Mouse (Mus musculus) embryonic facial prominence, embryonic 11.5 days (tissue): ENCODE results near the gene Ift46. TPM values are rescaled to one million over a fixed set of nuclear protein-coding genes. Genes with fewer than 3 reads are reported as not detected.
A peak's percentile ranks its signal among the peaks of the same experiment; 100 is the strongest.

Experiments
- ATAC-seq: fragments of 200-750 bp; cut with Nextera tagmentation; replicated peaks from 2 replicates; pipeline ENCODE4 v1.8.0; 2017; ENCODE audit warnings: low read depth; ENCODE audit not compliant: insufficient number of reproducible peaks, low FRiP score, low TSS enrichment
- DNase-seq: peaks from one replicate; pipeline ENCODE4 v3.0.0-alpha.2; 2015; ENCODE audit warnings: low spot score
- H3K27ac ChIP-seq: fragments of 300-500 bp; sonication (generic); replicated peaks from 2 replicates; pipeline ENCODE4 v1.5.1; 2014; ENCODE audit warnings: mild to moderate bottlenecking, low read depth, low read length, control low read depth
- H3K27me3 ChIP-seq: fragments of 300-500 bp; sonication (generic); 2 replicates; pipeline ENCODE4 v1.6.1; 2014; ENCODE audit warnings: mild to moderate bottlenecking, low read length, moderate library complexity, mixed read lengths; ENCODE audit not compliant: control insufficient read depth, insufficient read depth
- H3K36me3 ChIP-seq: fragments of 300-500 bp; sonication (generic); replicated peaks from 2 replicates; pipeline ENCODE4 v1.6.1; 2014; ENCODE audit warnings: low read depth, mild to moderate bottlenecking, low read length, moderate library complexity, mixed read lengths; ENCODE audit not compliant: control insufficient read depth, insufficient read depth
- H3K4me1 ChIP-seq: fragments of 300-500 bp; sonication (generic); 2 replicates; pipeline ENCODE4 v1.6.1; 2014; ENCODE audit warnings: low read length, mixed read lengths; ENCODE audit not compliant: control insufficient read depth, insufficient read depth
- H3K4me2 ChIP-seq: fragments of 300-500 bp; sonication (generic); 2 replicates; pipeline ENCODE4 v1.6.1; 2014; ENCODE audit warnings: low read depth, mild to moderate bottlenecking, control low read depth, low read length, moderate library complexity
- H3K4me3 ChIP-seq: fragments of 300-500 bp; sonication (generic); 2 replicates; pipeline ENCODE4 v1.5.1; 2014; ENCODE audit warnings: low read depth, low read length, control low read depth
- H3K9ac ChIP-seq: fragments of 300-500 bp; sonication (generic); replicated peaks from 2 replicates; pipeline ENCODE4 v1.6.1; 2014; ENCODE audit warnings: mild to moderate bottlenecking, control low read depth, low read length
- H3K9me3 ChIP-seq: fragments of 300-500 bp; sonication (generic); replicated peaks from 2 replicates; pipeline ENCODE4 v1.6.1; 2016; ENCODE audit warnings: mild to moderate bottlenecking, low read length, inconsistent platforms, mixed read lengths; ENCODE audit not compliant: control insufficient read depth
- WGBS: fragments of 180-500 bp; shearing (Covaris S2); extraction: QIAGEN DNeasy Blood & Tissue Kit; methylation state at CpG from one replicate; pipeline ENCODE4 v1.1.7; 2014; 5-methylcytosine and 5-hydroxymethylcytosine counted together
- polyA plus RNA-seq: library from polyadenylated mRNA; unstranded; fragments of >200 nt; fragmentation: Nextera tagmentation; extraction: Ambion mirVana; gene quantifications from 2 replicates; pipeline ENCODE4 v1.2.1, GENCODE M21; 2014

The Ift46 gene
- polyA plus RNA-seq, 1 experiment from 2014 or later: 142 TPM

GRCm38 (mm10) chr9:44723008-44723407, 44.7 kb upstream of the Ift46 start:
- Histone ChIP-seq H3K4me1 (peaks cover 14% of the 10 kb centered on the region), H3K9me3 (no peaks in the 10 kb centered on the region), H3K9ac (peak overlapping the region; percentile 34), H3K4me2 (no peak overlapping the region), H3K4me3 (no peak overlapping the region), H3K27ac (peak overlapping the region; percentile 52; the same call in 1 of the 2 replicates), H3K27me3 (no peaks in the 10 kb centered on the region), H3K36me3 (no peaks in the 10 kb centered on the region; the same call in 1 of the 2 replicates)
- no peak for DNase-seq
- ATAC-seq: no peak
- 37% methylated on average over 7 of the region's 7 CpGs for WGBS

- H3K27me3 ChIP-seq: no peaks in the 10 kb centered on the region
- no peaks in the 10 kb centered on the region for H3K9me3 ChIP-seq
- DNase-seq (no peak), ATAC-seq (no peak)
- H3K4me1 ChIP-seq: peaks cover 14% of the 10 kb centered on the region
- H3K4me3 ChIP-seq: no peak overlapping the region
- peak overlapping the region; percentile 34 for H3K9ac ChIP-seq
- H3K36me3 ChIP-seq: no peaks in the 10 kb centered on the region
- H3K4me2 ChIP-seq: no peak overlapping the region
- WGBS: 78% methylated on average over 11 of the region's 11 CpGs
- peak overlapping the region; percentile 52; the same call in 1 of the 2 replicates for H3K27ac ChIP-seq
Observed at GRCm38 (mm10) chr9:44723521-44724041, 44.1 kb upstream of the Ift46 start.

DNA sequence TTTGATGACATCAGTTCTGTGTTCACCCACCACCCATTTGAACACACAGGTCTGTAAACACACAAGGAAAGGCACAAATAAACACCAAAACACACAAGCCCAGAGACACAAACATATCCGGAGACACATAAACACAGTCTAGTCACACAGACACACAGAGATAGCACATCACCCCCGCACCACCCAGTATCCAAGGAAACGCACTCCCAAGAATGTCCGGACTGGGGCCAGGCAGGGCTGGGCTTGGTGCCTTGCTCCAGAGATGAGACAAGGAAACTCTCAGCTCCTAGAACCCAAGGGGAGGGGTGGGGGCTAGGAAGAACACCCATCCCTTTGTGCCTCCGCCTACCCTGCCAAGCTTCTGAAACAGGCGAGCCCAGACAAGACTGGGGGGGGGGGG, 43.5 kb upstream of the Ift46 start:
- H3K27me3 ChIP-seq: no peaks in the 10 kb centered on the region
- H3K4me2 ChIP-seq: no peak overlapping the region
- no peak overlapping the region for H3K27ac ChIP-seq
- DNase-seq (peak; percentile 8), ATAC-seq (no peak)
- peaks cover 14% of the 10 kb centered on the region for H3K4me1 ChIP-seq
- H3K4me3 ChIP-seq: no peak overlapping the region
- no peak overlapping the region for H3K9ac ChIP-seq
- no peaks in the 10 kb centered on the region for H3K9me3 ChIP-seq
- no peaks in the 10 kb centered on the region for H3K36me3 ChIP-seq
- WGBS: 49% methylated on average over 6 of the region's 6 CpGs

- Histone ChIP-seq H3K4me2 (no peak overlapping the region), H3K27ac (no peak overlapping the region), H3K4me3 (no peak overlapping the region), H3K36me3 (no peaks in the 10 kb centered on the region), H3K4me1 (peaks cover 14% of the 10 kb centered on the region), H3K9ac (no peak overlapping the region), H3K9me3 (no peaks in the 10 kb centered on the region), H3K27me3 (no peaks in the 10 kb centered on the region)
- DNase-seq (no peak), ATAC-seq (no peak)
- WGBS: 31% methylated on average over 2 of the region's 2 CpGs
Observed at GRCm38 (mm10) chr9:44724665-44725064, 43.0 kb upstream of the Ift46 start.

- Histone ChIP-seq H3K4me2 (no peak overlapping the region), H3K9ac (peak overlapping the region; percentile 33; the same call in 1 of the 2 replicates), H3K27me3 (no peaks in the 10 kb centered on the region), H3K4me1 (peaks cover 7% of the 10 kb centered on the region), H3K9me3 (no peaks in the 10 kb centered on the region), H3K4me3 (no peak overlapping the region), H3K27ac (no peak overlapping the region), H3K36me3 (no peaks in the 10 kb centered on the region)
- DNase-seq (peak; percentile 17), ATAC-seq (no peak)
- WGBS: 30% methylated on average over 10 of the region's 10 CpGs
Observed at GRCm38 (mm10) chr9:44726431-44727146, 41.1 kb upstream of the Ift46 start.

DNA sequence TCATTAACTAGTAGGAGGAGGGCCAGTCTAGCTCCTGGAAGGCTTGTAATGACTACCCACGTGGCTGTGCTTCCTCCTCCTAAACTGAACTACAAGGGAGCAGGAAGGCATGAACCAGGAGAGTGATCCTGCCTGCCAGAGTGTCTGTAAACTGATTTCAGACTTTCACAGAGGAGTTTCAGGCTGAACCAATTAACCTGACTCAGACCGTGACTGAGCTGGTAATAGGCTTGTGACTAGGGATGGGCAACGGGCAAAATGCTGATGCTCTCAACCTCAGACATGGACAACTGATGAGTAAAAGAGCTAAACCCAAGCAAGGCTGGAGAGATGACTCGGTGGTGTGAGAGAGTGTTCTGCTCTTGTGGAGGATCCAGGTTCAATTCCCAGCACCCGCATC, 40.3 kb upstream of the Ift46 start:
- DNase-seq: no peak
- Histone ChIP-seq H3K4me3 (no peak overlapping the region), H3K27me3 (no peaks in the 10 kb centered on the region), H3K27ac (no peak overlapping the region), H3K4me2 (no peak overlapping the region), H3K36me3 (no peaks in the 10 kb centered on the region), H3K4me1 (peaks cover 7% of the 10 kb centered on the region), H3K9ac (no peak overlapping the region), H3K9me3 (no peaks in the 10 kb centered on the region)
- no peak for ATAC-seq
- 47% methylated on average over 5 of the region's 5 CpGs for WGBS

GRCm38 (mm10) chr9:44732130-44732549, 35.6 kb upstream of the Ift46 start:
- Histone ChIP-seq H3K27ac (no peak overlapping the region), H3K9me3 (no peaks in the 10 kb centered on the region), H3K27me3 (no peaks in the 10 kb centered on the region), H3K4me1 (peaks cover 2% of the 10 kb centered on the region; the same call in 1 of the 2 replicates), H3K9ac (no peak overlapping the region), H3K4me2 (no peak overlapping the region), H3K36me3 (no peaks in the 10 kb centered on the region), H3K4me3 (no peak overlapping the region)
- WGBS: 70% methylated on average over 5 of the region's 5 CpGs
- DNase-seq (no peak), ATAC-seq (no peak)

DNA sequence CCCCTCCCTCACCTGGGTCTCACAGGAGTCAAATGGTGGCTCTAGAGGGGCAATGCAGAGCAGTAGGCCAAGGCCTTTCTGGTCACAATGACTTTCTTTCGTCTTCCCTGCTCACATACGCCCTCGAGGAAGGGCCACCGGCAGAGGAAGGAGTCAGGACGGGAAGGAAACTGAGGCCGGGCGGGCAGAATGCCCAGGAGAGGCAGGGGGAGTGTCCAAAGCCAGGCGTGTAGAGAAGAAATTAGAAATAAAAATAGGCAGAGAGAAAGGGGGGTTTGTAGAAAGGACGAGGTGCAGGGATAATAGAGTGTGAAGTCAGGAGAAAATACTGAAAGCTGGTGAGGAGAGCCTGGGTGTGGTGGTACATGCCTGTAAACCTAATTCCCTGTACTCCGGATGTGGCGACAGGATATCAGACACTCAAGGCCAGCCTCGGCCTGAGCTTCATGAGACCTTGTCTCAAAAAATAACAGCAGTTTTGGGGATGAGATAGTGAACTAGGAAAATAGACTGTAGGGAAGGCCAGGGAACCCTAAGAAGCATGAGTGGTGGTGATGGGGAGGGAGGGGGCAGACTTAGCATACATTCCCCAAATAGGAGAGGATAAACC, 34.7 kb upstream of the Ift46 start:
- peaks cover 2% of the 10 kb centered on the region; the same call in 1 of the 2 replicates for H3K4me1 ChIP-seq
- H3K27ac ChIP-seq: no peak overlapping the region
- H3K36me3 ChIP-seq: no peaks in the 10 kb centered on the region
- no peak for ATAC-seq
- H3K4me2 ChIP-seq: peak overlapping the region; percentile 99
- H3K9ac ChIP-seq: peak overlapping the region; percentile 73; the same call in 1 of the 2 replicates
- no peak for DNase-seq
- 31% methylated on average over 12 of the region's 12 CpGs for WGBS
- H3K4me3 ChIP-seq: peak overlapping the region; percentile 62
- H3K9me3 ChIP-seq: no peaks in the 10 kb centered on the region
- no peaks in the 10 kb centered on the region for H3K27me3 ChIP-seq
